Mouse (Mus musculus): ENCODE measurements around the gene Ccl11. TPM values are rescaled to one million over a fixed set of nuclear protein-coding genes. Genes with fewer than 3 reads are reported as not detected.

Gene Ccl11
- polyA plus RNA-seq, 1 experiment from 2014 or later = 0.23 TPM

GRCm38 (mm10) chr11:82022504-82023056 is 35.0 kb upstream of the Ccl11 start:
- Histone ChIP-seq H3K4me1 (ENCODE audit: control insufficient read depth, insufficient read depth, low read length) (no peaks in the 10 kb centered on the region), H3K4me3 (ENCODE audit: low read depth, low read length) (no peak overlapping the region), H3K27me3 (ENCODE audit: control insufficient read depth, insufficient read depth, low read depth, low read length) (no peaks in the 10 kb centered on the region), H3K9me3 (replicated peaks; ENCODE audit: control insufficient read depth, low read length, poor library complexity, severe bottlenecking) (no peaks in the 10 kb centered on the region), H3K36me3 (ENCODE audit: control insufficient read depth, insufficient read depth, low read length) (no peaks in the 10 kb centered on the region), H3K27ac (ENCODE audit: low read length) (no peak overlapping the region), H3K4me2 (ENCODE audit: low read length) (no peak overlapping the region), H3K9ac (ENCODE audit: low read depth, low read length) (no peak overlapping the region)
- 94% methylated on average over 6 of the region's 6 CpGs for WGBS
- no peak for ATAC-seq

GRCm38 (mm10) chr11:82023769-82024168 is 33.9 kb upstream of the Ccl11 start:
- WGBS = 84% methylated on average over 4 of the region's 4 CpGs
- no peak overlapping the region for H3K9ac ChIP-seq (ENCODE audit: low read depth, low read length)
- no peaks in the 10 kb centered on the region for H3K27me3 ChIP-seq (ENCODE audit: control insufficient read depth, insufficient read depth, low read depth, low read length)
- H3K4me3 ChIP-seq (ENCODE audit: low read depth, low read length) = no peak overlapping the region
- no peak overlapping the region for H3K4me2 ChIP-seq (ENCODE audit: low read length)
- H3K27ac ChIP-seq (ENCODE audit: low read length) = no peak overlapping the region
- no peak for ATAC-seq
- H3K4me1 ChIP-seq (ENCODE audit: control insufficient read depth, insufficient read depth, low read length) = no peaks in the 10 kb centered on the region
- no peaks in the 10 kb centered on the region for H3K36me3 ChIP-seq (ENCODE audit: control insufficient read depth, insufficient read depth, low read length)
- no peaks in the 10 kb centered on the region for H3K9me3 ChIP-seq (replicated peaks; ENCODE audit: control insufficient read depth, low read length, poor library complexity, severe bottlenecking)

GRCm38 (mm10) chr11:82030171-82030570 is 27.5 kb upstream of the Ccl11 start:
- Histone ChIP-seq H3K4me2 (ENCODE audit: low read length) (no peak overlapping the region), H3K27me3 (ENCODE audit: control insufficient read depth, insufficient read depth, low read depth, low read length) (no peaks in the 10 kb centered on the region), H3K36me3 (ENCODE audit: control insufficient read depth, insufficient read depth, low read length) (no peaks in the 10 kb centered on the region), H3K27ac (ENCODE audit: low read length) (no peak overlapping the region), H3K4me3 (ENCODE audit: low read depth, low read length) (no peak overlapping the region), H3K4me1 (ENCODE audit: control insufficient read depth, insufficient read depth, low read length) (no peaks in the 10 kb centered on the region), H3K9me3 (replicated peaks; ENCODE audit: control insufficient read depth, low read length, poor library complexity, severe bottlenecking) (no peaks in the 10 kb centered on the region), H3K9ac (ENCODE audit: low read depth, low read length) (no peak overlapping the region)
- no peak for ATAC-seq
- 86% methylated on average over 2 of the region's 2 CpGs for WGBS

GRCm38 (mm10) chr11:82032136-82032535 is 25.5 kb upstream of the Ccl11 start:
- ATAC-seq = no peak
- H3K4me3 ChIP-seq (ENCODE audit: low read depth, low read length) = no peak overlapping the region
- H3K27me3 ChIP-seq (ENCODE audit: control insufficient read depth, insufficient read depth, low read depth, low read length) = no peaks in the 10 kb centered on the region
- no peak overlapping the region for H3K9ac ChIP-seq (ENCODE audit: low read depth, low read length)
- no peak overlapping the region for H3K27ac ChIP-seq (ENCODE audit: low read length)
- H3K4me1 ChIP-seq (ENCODE audit: control insufficient read depth, insufficient read depth, low read length) = no peaks in the 10 kb centered on the region
- no peak overlapping the region for H3K4me2 ChIP-seq (ENCODE audit: low read length)
- no peaks in the 10 kb centered on the region for H3K36me3 ChIP-seq (ENCODE audit: control insufficient read depth, insufficient read depth, low read length)
- H3K9me3 ChIP-seq (replicated peaks; ENCODE audit: control insufficient read depth, low read length, poor library complexity, severe bottlenecking) = no peaks in the 10 kb centered on the region

DNA sequence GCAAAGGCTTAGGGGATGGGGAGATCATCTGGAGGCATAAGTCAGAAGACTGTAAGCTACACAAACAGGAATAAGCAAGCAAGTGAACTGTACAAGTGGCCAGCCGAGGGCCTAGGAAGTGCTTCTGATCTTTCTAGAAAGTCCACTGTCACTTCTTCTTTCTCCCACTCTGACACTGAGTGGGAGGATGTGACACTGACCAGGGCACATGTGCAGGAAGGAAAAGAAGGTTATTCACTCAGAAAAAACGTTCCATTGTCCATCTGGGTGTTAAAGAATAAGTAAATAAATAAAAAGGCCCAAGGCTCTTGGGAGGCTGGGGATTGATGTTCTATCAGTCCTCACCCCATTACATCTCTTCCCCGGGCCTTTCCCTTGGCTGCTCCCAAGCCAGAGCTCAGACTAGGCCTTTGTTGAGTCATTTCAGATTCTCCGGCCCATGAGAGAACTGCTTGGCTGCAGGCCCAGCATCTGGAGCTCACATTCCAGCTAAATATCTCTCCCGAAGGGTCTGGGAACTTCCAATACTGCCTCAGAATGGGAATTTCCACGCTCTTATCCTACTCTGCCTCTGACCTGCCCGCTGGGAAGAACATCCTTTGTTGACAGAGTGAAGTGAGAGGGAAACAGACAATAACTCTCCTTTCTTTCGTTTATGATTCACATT is 24.8 kb upstream of the Ccl11 start:
- no peak overlapping the region for H3K27ac ChIP-seq (ENCODE audit: low read length)
- no peaks in the 10 kb centered on the region for H3K27me3 ChIP-seq (ENCODE audit: control insufficient read depth, insufficient read depth, low read depth, low read length)
- WGBS = 42% methylated on average over 8 of the region's 8 CpGs
- H3K4me1 ChIP-seq (ENCODE audit: control insufficient read depth, insufficient read depth, low read length) = no peaks in the 10 kb centered on the region
- H3K9me3 ChIP-seq (replicated peaks; ENCODE audit: control insufficient read depth, low read length, poor library complexity, severe bottlenecking) = no peaks in the 10 kb centered on the region
- H3K9ac ChIP-seq (ENCODE audit: low read depth, low read length) = no peak overlapping the region
- no peak overlapping the region for H3K4me3 ChIP-seq (ENCODE audit: low read depth, low read length)
- ATAC-seq = no peak
- H3K4me2 ChIP-seq (ENCODE audit: low read length) = no peak overlapping the region
- no peaks in the 10 kb centered on the region for H3K36me3 ChIP-seq (ENCODE audit: control insufficient read depth, insufficient read depth, low read length)

DNA sequence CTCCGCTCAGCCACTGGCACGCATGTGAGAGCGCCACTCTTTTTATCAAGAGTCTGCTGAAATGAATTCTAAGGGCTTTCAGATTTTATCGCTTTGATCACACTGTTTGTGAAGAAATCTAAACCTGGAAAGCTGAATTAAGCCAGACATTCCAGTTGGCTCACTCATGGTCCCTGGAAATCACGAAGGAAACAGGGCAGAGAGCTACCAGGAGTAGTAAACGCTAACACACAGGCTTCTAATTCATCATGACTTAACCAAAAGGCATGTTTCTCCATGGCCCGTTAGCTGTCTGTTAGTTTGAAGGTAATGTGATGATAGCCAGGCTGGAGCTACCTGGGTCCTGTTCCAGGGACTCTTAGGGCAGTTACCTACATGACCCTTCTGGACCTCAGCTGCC is 23.2 kb upstream of the Ccl11 start:
- Histone ChIP-seq H3K27me3 (ENCODE audit: control insufficient read depth, insufficient read depth, low read depth, low read length) (no peaks in the 10 kb centered on the region), H3K4me3 (ENCODE audit: low read depth, low read length) (no peak overlapping the region), H3K9me3 (replicated peaks; ENCODE audit: control insufficient read depth, low read length, poor library complexity, severe bottlenecking) (no peaks in the 10 kb centered on the region), H3K36me3 (ENCODE audit: control insufficient read depth, insufficient read depth, low read length) (no peaks in the 10 kb centered on the region), H3K4me1 (ENCODE audit: control insufficient read depth, insufficient read depth, low read length) (no peaks in the 10 kb centered on the region), H3K4me2 (ENCODE audit: low read length) (no peak overlapping the region), H3K9ac (ENCODE audit: low read depth, low read length) (no peak overlapping the region), H3K27ac (ENCODE audit: low read length) (no peak overlapping the region)
- 85% methylated on average over 7 of the region's 7 CpGs for WGBS
- ATAC-seq = no peak

GRCm38 (mm10) chr11:82035356-82035755 is 22.3 kb upstream of the Ccl11 start, which contains the start of gene Ccl2:
Gene Ccl2, plus strand, starts transcription at chr11:82035571.
- Histone ChIP-seq H3K4me1 (ENCODE audit: control insufficient read depth, insufficient read depth, low read length) (no peaks in the 10 kb centered on the region), H3K27me3 (ENCODE audit: control insufficient read depth, insufficient read depth, low read depth, low read length) (no peaks in the 10 kb centered on the region), H3K9me3 (replicated peaks; ENCODE audit: control insufficient read depth, low read length, poor library complexity, severe bottlenecking) (no peaks in the 10 kb centered on the region), H3K27ac (ENCODE audit: low read length) (no peak within 1 kb of the TSS), H3K4me3 (ENCODE audit: low read depth, low read length) (no peak within 1 kb of the TSS), H3K9ac (ENCODE audit: low read depth, low read length) (no peak within 1 kb of the TSS), H3K4me2 (ENCODE audit: low read length) (no peak within 1 kb of the TSS), H3K36me3 (ENCODE audit: control insufficient read depth, insufficient read depth, low read length) (no peaks in the 10 kb centered on the region)
- ATAC-seq = no peak
- WGBS = 39% methylated on average over 5 of the region's 5 CpGs

DNA sequence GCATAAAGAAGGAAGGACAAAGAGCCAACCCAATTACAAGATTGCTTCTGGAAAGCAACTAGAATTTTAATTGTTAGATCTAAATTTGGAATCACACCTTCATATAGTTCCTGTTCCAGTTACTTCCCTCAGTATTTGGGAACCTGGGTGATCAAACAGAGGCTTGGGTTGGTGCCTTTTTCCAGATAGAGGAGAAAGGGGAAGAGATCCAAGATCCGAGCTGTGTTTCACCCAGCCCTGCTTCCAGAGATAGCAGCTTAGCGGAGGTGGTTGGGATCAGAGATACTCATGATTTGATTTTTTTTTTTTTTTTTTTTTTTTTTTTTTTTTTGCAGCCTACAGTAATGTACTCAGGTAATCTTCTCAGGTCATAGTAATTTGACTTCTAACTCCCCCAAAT is 21.8 kb upstream of the Ccl11 start:
- no peaks in the 10 kb centered on the region for H3K27me3 ChIP-seq (ENCODE audit: control insufficient read depth, insufficient read depth, low read depth, low read length)
- ATAC-seq = no peak
- H3K4me3 ChIP-seq (ENCODE audit: low read depth, low read length) = no peak overlapping the region
- no peak overlapping the region for H3K9ac ChIP-seq (ENCODE audit: low read depth, low read length)
- 93% methylated on average over 2 of the region's 2 CpGs for WGBS
- no peak overlapping the region for H3K27ac ChIP-seq (ENCODE audit: low read length)
- H3K4me2 ChIP-seq (ENCODE audit: low read length) = no peak overlapping the region
- no peaks in the 10 kb centered on the region for H3K9me3 ChIP-seq (replicated peaks; ENCODE audit: control insufficient read depth, low read length, poor library complexity, severe bottlenecking)
- H3K4me1 ChIP-seq (ENCODE audit: control insufficient read depth, insufficient read depth, low read length) = no peaks in the 10 kb centered on the region
- no peaks in the 10 kb centered on the region for H3K36me3 ChIP-seq (ENCODE audit: control insufficient read depth, insufficient read depth, low read length)

DNA sequence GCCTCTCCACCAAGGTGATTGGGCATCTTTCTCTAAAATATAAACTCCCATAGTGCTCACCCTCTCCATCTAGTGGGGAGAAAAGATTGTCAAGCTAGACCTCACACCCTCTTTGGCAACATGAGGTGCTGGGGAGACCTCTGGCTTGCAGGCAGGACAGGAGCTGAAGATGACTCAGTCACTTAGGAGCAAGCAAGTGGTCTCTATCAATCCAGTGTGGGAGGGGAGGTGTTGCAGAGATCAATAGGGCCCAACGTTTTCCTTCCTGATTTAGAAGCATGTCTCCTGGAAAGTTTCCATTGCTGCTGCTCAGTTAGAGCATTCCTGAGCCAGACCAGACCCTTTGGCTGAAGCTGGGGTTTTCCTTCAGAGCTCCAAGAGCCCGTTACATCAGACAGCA is 19.1 kb upstream of the Ccl11 start, which contains the start of gene Gm17268:
TSS of gene Gm17268 (minus strand) at position 28 of the 400 bp plus-strand sequence.
- Histone ChIP-seq H3K4me3 (ENCODE audit: low read depth, low read length) (no peak within 1 kb of the TSS), H3K9ac (ENCODE audit: low read depth, low read length) (no peak within 1 kb of the TSS), H3K36me3 (ENCODE audit: control insufficient read depth, insufficient read depth, low read length) (no peaks in the 10 kb centered on the region), H3K9me3 (replicated peaks; ENCODE audit: control insufficient read depth, low read length, poor library complexity, severe bottlenecking) (no peaks in the 10 kb centered on the region), H3K4me1 (ENCODE audit: control insufficient read depth, insufficient read depth, low read length) (no peaks in the 10 kb centered on the region), H3K27ac (ENCODE audit: low read length) (no peak within 1 kb of the TSS), H3K4me2 (ENCODE audit: low read length) (no peak within 1 kb of the TSS), H3K27me3 (ENCODE audit: control insufficient read depth, insufficient read depth, low read depth, low read length) (no peaks in the 10 kb centered on the region)
- WGBS = 76% methylated on average over 2 of the region's 2 CpGs
- no peak for ATAC-seq
